Mouse (Mus musculus): ENCODE data around the gene Slc4a4. TPM values are rescaled to one million over a fixed set of nuclear protein-coding genes. Genes with fewer than 3 reads are reported as not detected.

The Slc4a4 gene
- polyA plus RNA-seq, 1 experiment from 2014 or later: 5.9 TPM

DNA sequence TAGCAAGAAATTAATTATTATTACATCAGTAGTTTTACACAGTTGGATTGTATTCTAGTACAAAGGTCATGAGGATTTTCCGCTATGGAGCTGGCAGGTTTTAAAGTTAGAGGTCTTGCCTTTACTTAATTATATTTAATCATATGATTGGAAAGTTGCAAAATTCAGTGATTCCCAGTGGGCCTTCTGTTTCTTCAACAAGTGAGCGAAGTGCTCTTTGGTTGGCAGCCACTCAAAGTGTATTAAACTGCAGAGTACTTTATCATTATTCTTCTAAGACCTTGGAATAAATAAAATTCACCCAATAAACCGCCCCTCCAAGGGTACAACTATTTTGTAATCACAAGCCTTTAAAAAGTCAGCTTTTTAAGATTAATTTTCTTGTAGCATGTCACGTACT lies 146.6 kb downstream of the Slc4a4 start:
- no peak for ATAC-seq (replicated peaks; ENCODE audit: low FRiP score, low TSS enrichment, low read depth)
- no peaks in the 10 kb centered on the region for H3K27me3 ChIP-seq (replicated peaks; ENCODE audit: control insufficient read depth, insufficient read depth, low read length)
- DNase-seq (ENCODE audit: low spot score): no peak
- no peak overlapping the region for H3K4me3 ChIP-seq (ENCODE audit: low read depth, low read length)
- no peaks in the 10 kb centered on the region for H3K36me3 ChIP-seq (ENCODE audit: control insufficient read depth, insufficient read depth, low read length)
- WGBS: 91% methylated on average over 4 of the region's 4 CpGs
- H3K27ac ChIP-seq (ENCODE audit: low read depth): no peak overlapping the region
- H3K4me2 ChIP-seq (ENCODE audit: low read length): no peak overlapping the region
- peaks cover 10% of the 10 kb centered on the region; the same call in 1 of the 2 replicates for H3K4me1 ChIP-seq (replicated peaks; ENCODE audit: control insufficient read depth, insufficient read depth, low read length)
- H3K9ac ChIP-seq (ENCODE audit: low read length): no peak overlapping the region
- H3K9me3 ChIP-seq (ENCODE audit: control insufficient read depth, low read length): no peaks in the 10 kb centered on the region

- Histone ChIP-seq H3K9ac (ENCODE audit: low read length) (no peak overlapping the region), H3K27me3 (replicated peaks; ENCODE audit: control insufficient read depth, insufficient read depth, low read length) (no peaks in the 10 kb centered on the region), H3K27ac (ENCODE audit: low read depth) (no peak overlapping the region), H3K4me3 (ENCODE audit: low read depth, low read length) (no peak overlapping the region), H3K4me1 (replicated peaks; ENCODE audit: control insufficient read depth, insufficient read depth, low read length) (peaks cover 10% of the 10 kb centered on the region; the same call in 1 of the 2 replicates), H3K36me3 (ENCODE audit: control insufficient read depth, insufficient read depth, low read length) (no peaks in the 10 kb centered on the region), H3K9me3 (ENCODE audit: control insufficient read depth, low read length) (no peaks in the 10 kb centered on the region), H3K4me2 (ENCODE audit: low read length) (no peak overlapping the region)
- 40% methylated on average over 5 of the region's 5 CpGs for WGBS
- ATAC-seq (replicated peaks; ENCODE audit: low FRiP score, low TSS enrichment, low read depth) (no peak), DNase-seq (ENCODE audit: low spot score) (no peak)
These were observed 149.5 kb downstream of the Slc4a4 start for GRCm38 (mm10) chr5:89036147-89036546.

DNA sequence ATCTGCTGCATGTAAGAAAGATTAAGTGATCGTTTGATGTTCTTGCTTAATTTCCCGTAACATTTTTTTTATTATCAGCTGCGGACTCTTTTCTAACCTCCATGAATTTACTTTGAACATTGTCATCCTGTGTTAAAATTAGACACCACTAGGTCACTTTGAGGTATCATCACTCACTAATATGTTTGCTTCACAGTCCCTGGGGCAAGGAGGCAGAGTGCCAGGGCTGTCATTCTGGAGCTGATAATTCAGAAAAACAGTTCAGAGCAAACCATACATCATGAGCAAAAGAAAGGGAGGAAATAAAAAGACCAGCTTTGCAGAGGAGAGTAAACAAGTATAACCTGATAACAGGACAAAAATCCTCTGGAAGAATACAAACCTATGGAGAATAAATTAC lies 154.2 kb downstream of the Slc4a4 start:
- no peak for ATAC-seq (replicated peaks; ENCODE audit: low FRiP score, low TSS enrichment, low read depth)
- Histone ChIP-seq H3K4me3 (ENCODE audit: low read depth, low read length) (no peak overlapping the region), H3K9me3 (ENCODE audit: control insufficient read depth, low read length) (no peaks in the 10 kb centered on the region), H3K27ac (ENCODE audit: low read depth) (no peak overlapping the region), H3K27me3 (replicated peaks; ENCODE audit: control insufficient read depth, insufficient read depth, low read length) (no peaks in the 10 kb centered on the region), H3K36me3 (ENCODE audit: control insufficient read depth, insufficient read depth, low read length) (no peaks in the 10 kb centered on the region), H3K4me1 (replicated peaks; ENCODE audit: control insufficient read depth, insufficient read depth, low read length) (peaks cover 10% of the 10 kb centered on the region; the same call in 1 of the 2 replicates), H3K9ac (ENCODE audit: low read length) (no peak overlapping the region), H3K4me2 (ENCODE audit: low read length) (no peak overlapping the region)
- WGBS: 69% methylated on average over 3 of the region's 3 CpGs
- no peak for DNase-seq (ENCODE audit: low spot score)

DNA sequence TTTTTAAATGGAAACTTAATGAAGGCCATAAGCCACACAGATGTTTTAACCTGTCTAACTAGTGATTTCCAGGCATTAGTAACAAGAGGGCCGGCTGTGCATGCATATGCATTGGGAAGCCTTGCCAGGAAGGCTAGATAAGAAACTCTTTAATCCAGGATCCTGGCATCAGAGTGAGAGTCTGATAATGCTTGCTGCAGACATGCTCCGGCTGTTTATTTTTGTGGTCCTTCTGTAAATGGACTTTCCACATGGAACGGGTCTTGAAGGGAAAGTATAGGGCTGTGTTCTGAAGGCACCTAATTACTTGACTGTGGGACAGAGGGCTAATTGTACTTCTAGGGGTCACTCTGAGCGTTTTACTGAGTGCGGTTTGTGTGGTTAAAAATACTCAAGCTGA lies 157.2 kb downstream of the Slc4a4 start:
- DNase-seq (ENCODE audit: low spot score): no peak
- Histone ChIP-seq H3K27ac (ENCODE audit: low read depth) (no peak overlapping the region), H3K36me3 (ENCODE audit: control insufficient read depth, insufficient read depth, low read length) (no peaks in the 10 kb centered on the region), H3K27me3 (replicated peaks; ENCODE audit: control insufficient read depth, insufficient read depth, low read length) (no peaks in the 10 kb centered on the region), H3K9ac (ENCODE audit: low read length) (no peak overlapping the region), H3K4me1 (replicated peaks; ENCODE audit: control insufficient read depth, insufficient read depth, low read length) (no peaks in the 10 kb centered on the region), H3K4me2 (ENCODE audit: low read length) (no peak overlapping the region), H3K9me3 (ENCODE audit: control insufficient read depth, low read length) (no peaks in the 10 kb centered on the region), H3K4me3 (ENCODE audit: low read depth, low read length) (no peak overlapping the region)
- WGBS: 46% methylated on average over 5 of the region's 5 CpGs
- ATAC-seq (replicated peaks; ENCODE audit: low FRiP score, low TSS enrichment, low read depth): no peak

DNA sequence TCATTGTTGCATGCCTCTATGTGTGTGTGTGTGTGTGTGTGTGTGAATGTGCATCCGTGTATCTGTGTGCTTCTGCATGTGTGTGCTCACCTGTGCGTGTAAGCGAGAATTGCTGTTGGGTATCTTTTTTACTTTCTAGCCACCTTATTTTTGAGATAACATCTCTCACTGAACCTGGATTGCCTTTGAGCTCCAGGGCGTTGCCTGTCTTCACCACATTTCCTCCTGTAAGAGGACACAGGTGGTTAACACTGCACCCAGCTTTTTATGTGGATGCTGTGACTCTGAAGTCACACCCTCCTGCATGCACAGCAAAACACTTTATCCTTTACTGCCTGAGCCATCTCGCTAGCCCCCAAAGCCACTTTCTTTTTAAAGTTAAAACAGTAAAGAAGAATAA lies 158.2 kb downstream of the Slc4a4 start:
- no peak overlapping the region for H3K9ac ChIP-seq (ENCODE audit: low read length)
- no peaks in the 10 kb centered on the region for H3K27me3 ChIP-seq (replicated peaks; ENCODE audit: control insufficient read depth, insufficient read depth, low read length)
- no peaks in the 10 kb centered on the region for H3K4me1 ChIP-seq (replicated peaks; ENCODE audit: control insufficient read depth, insufficient read depth, low read length)
- H3K4me2 ChIP-seq (ENCODE audit: low read length): no peak overlapping the region
- H3K27ac ChIP-seq (ENCODE audit: low read depth): no peak overlapping the region
- H3K4me3 ChIP-seq (ENCODE audit: low read depth, low read length): no peak overlapping the region
- 88% methylated on average over 5 of the region's 5 CpGs for whole genome bisulfite sequencing
- no peaks in the 10 kb centered on the region for H3K9me3 ChIP-seq (ENCODE audit: control insufficient read depth, low read length)
- ATAC-seq (replicated peaks; ENCODE audit: low FRiP score, low TSS enrichment, low read depth): no peak
- DNase-seq (ENCODE audit: low spot score): no peak
- no peaks in the 10 kb centered on the region for H3K36me3 ChIP-seq (ENCODE audit: control insufficient read depth, insufficient read depth, low read length)

DNA sequence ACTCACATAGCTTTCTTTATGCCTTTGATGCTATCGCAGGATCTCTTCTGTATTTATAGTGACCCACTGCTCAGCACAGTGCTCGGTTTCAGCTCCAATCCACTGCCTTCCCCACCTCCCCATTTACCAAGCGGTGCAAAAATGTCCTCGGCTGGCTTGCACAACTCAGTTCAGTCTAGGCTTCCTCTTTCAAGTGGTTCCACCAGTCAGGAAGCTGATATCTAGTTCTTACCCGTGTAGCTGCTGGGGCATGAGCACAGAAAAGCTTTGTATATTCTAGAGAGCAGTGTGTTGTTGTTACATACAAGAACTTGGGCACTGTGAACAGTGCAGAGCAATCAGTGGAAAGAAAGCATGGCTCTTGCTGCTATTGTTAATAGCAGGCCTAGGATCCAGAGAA lies 165.0 kb downstream of the Slc4a4 start:
- no peak for ATAC-seq (replicated peaks; ENCODE audit: low FRiP score, low TSS enrichment, low read depth)
- Histone ChIP-seq H3K4me2 (ENCODE audit: low read length) (no peak overlapping the region), H3K9me3 (ENCODE audit: control insufficient read depth, low read length) (no peaks in the 10 kb centered on the region), H3K36me3 (ENCODE audit: control insufficient read depth, insufficient read depth, low read length) (no peaks in the 10 kb centered on the region), H3K27ac (ENCODE audit: low read depth) (no peak overlapping the region), H3K4me3 (ENCODE audit: low read depth, low read length) (no peak overlapping the region), H3K9ac (ENCODE audit: low read length) (no peak overlapping the region), H3K4me1 (replicated peaks; ENCODE audit: control insufficient read depth, insufficient read depth, low read length) (no peaks in the 10 kb centered on the region), H3K27me3 (replicated peaks; ENCODE audit: control insufficient read depth, insufficient read depth, low read length) (no peaks in the 10 kb centered on the region)
- no peak for DNase-seq (ENCODE audit: low spot score)
- WGBS: 84% methylated on average over 5 of the region's 5 CpGs

DNA sequence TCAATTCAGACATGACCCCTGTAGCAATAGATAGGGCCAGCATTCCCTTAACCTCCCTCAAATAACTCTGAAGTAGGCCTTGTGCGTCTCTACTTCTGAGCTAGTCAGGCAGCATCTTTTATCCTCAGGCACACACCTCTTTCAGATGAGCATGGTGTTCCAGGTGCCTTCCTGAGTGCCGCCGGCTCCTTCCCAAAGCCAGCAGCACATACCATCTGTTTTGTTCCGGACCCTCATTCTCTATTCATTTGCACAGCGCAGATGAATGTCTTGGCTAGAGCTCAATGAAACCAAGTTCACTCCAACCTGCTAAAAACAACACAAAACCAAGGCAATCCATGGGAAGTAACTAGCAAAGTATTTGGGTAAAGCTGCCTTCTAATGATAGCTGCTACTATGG lies 165.6 kb downstream of the Slc4a4 start:
- no peak for ATAC-seq (replicated peaks; ENCODE audit: low FRiP score, low TSS enrichment, low read depth)

DNA sequence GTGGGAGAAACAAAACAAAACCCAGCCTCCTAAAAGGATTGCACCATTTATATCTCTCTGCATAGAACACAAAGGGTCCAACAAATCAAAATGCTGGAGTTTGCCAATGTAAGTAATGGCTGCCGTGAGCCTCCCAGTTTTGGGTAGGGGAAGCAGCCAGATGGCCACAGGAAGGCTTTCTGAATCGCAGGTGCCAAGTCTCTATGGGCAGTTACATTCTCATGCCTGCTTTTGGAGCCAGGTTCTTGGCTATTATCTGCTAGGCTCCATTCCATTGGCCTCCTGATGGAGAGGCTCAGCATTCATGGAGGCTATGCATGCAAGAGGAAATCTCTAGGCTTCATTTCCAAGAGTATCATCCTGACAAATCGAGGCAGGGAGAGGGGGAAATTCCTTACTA lies 169.0 kb downstream of the Slc4a4 start:
- 78% methylated on average over 3 of the region's 3 CpGs for WGBS
- DNase-seq (ENCODE audit: low spot score): no peak
- Histone ChIP-seq H3K4me3 (ENCODE audit: low read depth, low read length) (no peak overlapping the region), H3K36me3 (ENCODE audit: control insufficient read depth, insufficient read depth, low read length) (no peaks in the 10 kb centered on the region), H3K27ac (ENCODE audit: low read depth) (no peak overlapping the region), H3K9me3 (ENCODE audit: control insufficient read depth, low read length) (no peaks in the 10 kb centered on the region), H3K4me1 (replicated peaks; ENCODE audit: control insufficient read depth, insufficient read depth, low read length) (0 out of 2 replicates have a peak, but pooled peaks cover under 1% of the 10 kb centered on the region), H3K4me2 (ENCODE audit: low read length) (no peak overlapping the region), H3K27me3 (replicated peaks; ENCODE audit: control insufficient read depth, insufficient read depth, low read length) (no peaks in the 10 kb centered on the region), H3K9ac (ENCODE audit: low read length) (no peak overlapping the region)
- ATAC-seq (replicated peaks; ENCODE audit: low FRiP score, low TSS enrichment, low read depth): no peak

More for the DNA sequence above, 165.6 kb downstream of the Slc4a4 start:
- Histone ChIP-seq H3K4me2 (ENCODE audit: low read length) (no peak overlapping the region), H3K4me1 (replicated peaks; ENCODE audit: control insufficient read depth, insufficient read depth, low read length) (no peaks in the 10 kb centered on the region), H3K27ac (ENCODE audit: low read depth) (no peak overlapping the region), H3K9ac (ENCODE audit: low read length) (no peak overlapping the region), H3K36me3 (ENCODE audit: control insufficient read depth, insufficient read depth, low read length) (no peaks in the 10 kb centered on the region), H3K4me3 (ENCODE audit: low read depth, low read length) (no peak overlapping the region), H3K9me3 (ENCODE audit: control insufficient read depth, low read length) (no peaks in the 10 kb centered on the region), H3K27me3 (replicated peaks; ENCODE audit: control insufficient read depth, insufficient read depth, low read length) (no peaks in the 10 kb centered on the region)
- WGBS: 96% methylated on average over 5 of the region's 5 CpGs
- DNase-seq (ENCODE audit: low spot score): no peak

DNA sequence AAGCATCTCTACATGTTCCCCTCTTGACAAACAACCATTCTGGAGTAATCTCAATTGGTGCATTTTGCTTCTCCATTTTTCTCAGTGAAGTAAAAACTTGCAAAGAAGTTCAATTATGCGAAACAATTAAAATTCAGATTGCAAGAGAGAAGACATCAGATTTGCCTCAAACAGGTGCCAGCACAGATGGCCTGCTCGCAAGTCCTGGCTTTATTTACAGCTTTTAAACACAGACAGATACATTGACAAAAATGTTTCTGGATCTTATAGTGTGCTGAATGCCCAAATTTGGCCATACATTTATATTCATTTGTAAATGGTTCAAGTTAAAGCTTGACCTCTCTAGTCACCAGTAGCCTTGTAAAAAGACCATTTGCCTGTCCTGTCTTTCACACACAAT lies 169.8 kb downstream of the Slc4a4 start:
- Histone ChIP-seq H3K27me3 (replicated peaks; ENCODE audit: control insufficient read depth, insufficient read depth, low read length) (no peaks in the 10 kb centered on the region), H3K4me2 (ENCODE audit: low read length) (no peak overlapping the region), H3K4me1 (replicated peaks; ENCODE audit: control insufficient read depth, insufficient read depth, low read length) (0 out of 2 replicates have a peak, but pooled peaks cover 2% of the 10 kb centered on the region), H3K36me3 (ENCODE audit: control insufficient read depth, insufficient read depth, low read length) (no peaks in the 10 kb centered on the region), H3K9me3 (ENCODE audit: control insufficient read depth, low read length) (no peaks in the 10 kb centered on the region), H3K27ac (ENCODE audit: low read depth) (no peak overlapping the region), H3K9ac (ENCODE audit: low read length) (no peak overlapping the region), H3K4me3 (ENCODE audit: low read depth, low read length) (no peak overlapping the region)
- 80% methylated on average over 2 of the region's 2 CpGs for WGBS
- DNase-seq (ENCODE audit: low spot score) (no peak), ATAC-seq (replicated peaks; ENCODE audit: low FRiP score, low TSS enrichment, low read depth) (no peak)
